Mouse (Mus musculus): ENCODE results near the gene Creb3l2. TPM values are rescaled to one million over a fixed set of nuclear protein-coding genes. Genes with fewer than 3 reads are reported as not detected.
A peak's percentile ranks its signal among the peaks of the same experiment; 100 is the strongest.

Creb3l2 gene
- polyA plus RNA-seq, 1 experiment: 8.8 TPM

DNA sequence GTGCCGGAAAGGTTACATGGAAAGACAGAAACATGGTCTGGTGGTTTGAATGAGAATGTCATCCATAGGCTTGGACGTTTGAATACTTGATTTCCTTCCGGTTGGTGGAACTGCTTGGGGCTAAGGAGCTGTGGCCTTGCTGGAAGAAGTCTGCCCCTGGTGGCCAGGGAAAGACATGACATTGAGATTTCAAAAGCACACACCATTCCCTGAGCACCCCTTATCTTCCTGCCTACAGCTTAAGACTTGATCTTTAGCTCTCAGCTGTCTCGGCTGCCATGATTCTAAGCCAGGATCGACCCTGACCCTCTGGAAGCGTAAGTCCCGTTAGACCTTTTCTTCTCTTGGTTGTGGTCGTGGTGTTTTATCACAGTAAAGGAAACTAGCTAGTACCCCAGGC, 77.6 kb downstream of the Creb3l2 start:
- H3K36me3 ChIP-seq (ENCODE audit: control insufficient read depth, insufficient read depth): peaks cover 11% of the 10 kb centered on the region
- no peaks in the 10 kb centered on the region for H3K27me3 ChIP-seq (ENCODE audit: control insufficient read depth, insufficient read depth, insufficient read length)
- no peak overlapping the region for H3ac ChIP-seq (ENCODE audit: control insufficient read depth, insufficient read length, low read depth)
- TF ChIP-seq FOSL1 (IDR thresholded peaks at IDR 0.05; ENCODE audit: insufficient read depth, low read length, poor library complexity, severe bottlenecking): no peak
- TF ChIP-seq MAX (IDR thresholded peaks at IDR 0.05): no peak
- no peak for TF ChIP-seq CEBPB (IDR thresholded peaks at IDR 0.05; ENCODE audit: low read depth)
- TF ChIP-seq MYOD1 (IDR thresholded peaks at IDR 0.05; ENCODE audit: control insufficient read depth, insufficient read length, low read depth): no peak
- no peak for TF ChIP-seq CTCF (IDR thresholded peaks at IDR 0.05; ENCODE audit: control insufficient read depth, insufficient read depth, insufficient read length)
- no peak for TF ChIP-seq USF1 (IDR thresholded peaks at IDR 0.05; ENCODE audit: low read depth)
- TF ChIP-seq MYOG (IDR thresholded peaks at IDR 0.05; ENCODE audit: control insufficient read depth, extremely low read depth, insufficient read length): no peak
- H3K79me2 ChIP-seq (ENCODE audit: control insufficient read depth, insufficient read depth): no peaks in the 10 kb centered on the region
- no peaks in the 10 kb centered on the region for H3K79me3 ChIP-seq (ENCODE audit: low read depth)
- H3K4me3 ChIP-seq (ENCODE audit: insufficient read depth, poor library complexity, severe bottlenecking): no peak overlapping the region

DNA sequence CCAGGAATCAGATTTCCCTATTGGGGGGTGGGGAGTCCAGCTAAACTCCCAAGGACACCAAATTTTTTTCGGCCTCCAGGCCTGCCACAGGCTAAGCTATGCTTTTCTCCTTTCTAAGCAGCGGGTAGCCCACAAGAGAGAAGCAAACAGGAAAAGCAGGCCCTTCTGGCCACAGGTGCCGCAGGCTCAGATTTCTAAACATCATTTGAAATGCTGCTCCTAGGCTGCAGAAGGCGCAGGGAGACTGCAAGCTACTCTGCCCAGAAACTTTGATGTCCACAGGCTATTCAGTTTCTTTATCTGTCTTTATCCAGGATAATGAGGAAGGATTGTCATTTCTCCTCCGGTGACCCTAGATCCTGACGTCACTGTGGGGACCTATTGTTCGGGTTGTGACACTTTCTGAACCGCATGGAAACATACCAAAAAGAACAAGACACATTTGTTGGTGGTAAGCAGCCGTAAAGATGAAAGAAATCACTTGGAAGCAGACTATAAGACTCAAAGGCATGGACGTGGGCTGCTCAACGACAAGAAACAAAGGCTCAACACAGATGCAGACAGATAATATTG, 81.0 kb downstream of the Creb3l2 start:
- H3ac ChIP-seq (ENCODE audit: control insufficient read depth, insufficient read length, low read depth): no peak overlapping the region
- no peak overlapping the region for H3K4me3 ChIP-seq (ENCODE audit: insufficient read depth, poor library complexity, severe bottlenecking)
- H3K27me3 ChIP-seq (ENCODE audit: control insufficient read depth, insufficient read depth, insufficient read length): no peaks in the 10 kb centered on the region
- peaks cover 11% of the 10 kb centered on the region for H3K36me3 ChIP-seq (ENCODE audit: control insufficient read depth, insufficient read depth)
- no peaks in the 10 kb centered on the region for H3K79me2 ChIP-seq (ENCODE audit: control insufficient read depth, insufficient read depth)
- TF ChIP-seq FOSL1 (IDR thresholded peaks at IDR 0.05; ENCODE audit: insufficient read depth, low read length, poor library complexity, severe bottlenecking): no peak
- no peak for TF ChIP-seq CTCF (IDR thresholded peaks at IDR 0.05; ENCODE audit: control insufficient read depth, insufficient read depth, insufficient read length)
- TF ChIP-seq USF1 (IDR thresholded peaks at IDR 0.05; ENCODE audit: low read depth): no peak
- no peak for TF ChIP-seq MAX (IDR thresholded peaks at IDR 0.05)
- no peak for TF ChIP-seq MYOD1 (IDR thresholded peaks at IDR 0.05; ENCODE audit: control insufficient read depth, insufficient read length, low read depth)
- no peak for TF ChIP-seq CEBPB (IDR thresholded peaks at IDR 0.05; ENCODE audit: low read depth)
- TF ChIP-seq MYOG (IDR thresholded peaks at IDR 0.05; ENCODE audit: control insufficient read depth, extremely low read depth, insufficient read length): no peak
- no peaks in the 10 kb centered on the region for H3K79me3 ChIP-seq (ENCODE audit: low read depth)

DNA sequence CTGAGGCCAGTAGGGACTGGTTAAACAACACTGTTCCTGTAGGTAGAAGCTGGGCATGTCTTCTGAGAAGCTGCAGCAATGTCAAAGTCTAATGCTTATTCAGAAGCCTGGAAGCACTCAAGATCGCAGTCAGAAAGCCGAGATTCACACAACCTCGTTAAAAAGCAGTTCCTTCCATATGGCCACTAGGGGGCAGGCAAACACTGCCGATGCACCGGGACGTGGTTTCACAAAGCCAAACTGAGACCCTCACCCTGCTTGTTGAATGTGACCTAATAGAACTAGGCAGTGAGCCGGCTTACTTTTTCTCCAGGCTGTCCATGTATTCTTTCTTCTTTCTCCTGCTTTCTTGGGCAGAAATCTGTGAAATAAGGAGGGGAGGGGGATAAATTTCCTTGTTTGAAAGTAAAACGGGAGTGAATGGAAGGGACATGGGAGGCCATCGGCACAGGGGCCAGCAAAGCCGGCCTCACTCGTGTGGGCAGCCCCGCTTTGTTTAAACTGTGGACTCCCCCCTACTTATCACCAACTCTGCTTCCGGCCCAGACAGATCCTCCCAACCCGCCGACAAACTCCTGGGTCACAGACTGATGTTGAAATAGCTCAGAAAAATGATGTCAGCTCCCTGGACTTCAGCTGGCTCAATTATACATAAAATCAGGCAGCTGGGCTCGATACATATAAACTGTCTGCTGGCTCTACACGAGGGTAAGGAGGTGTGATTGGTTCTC, 87.3 kb downstream of the Creb3l2 start:
- Histone ChIP-seq H3K36me3 (ENCODE audit: control insufficient read depth, insufficient read depth) (peaks cover 11% of the 10 kb centered on the region), H3K79me2 (ENCODE audit: control insufficient read depth, insufficient read depth) (no peaks in the 10 kb centered on the region), H3K79me3 (ENCODE audit: low read depth) (no peaks in the 10 kb centered on the region), H3K27me3 (ENCODE audit: control insufficient read depth, insufficient read depth, insufficient read length) (no peaks in the 10 kb centered on the region), H3ac (ENCODE audit: control insufficient read depth, insufficient read length, low read depth) (peak overlapping the region; percentile 39), H3K4me3 (ENCODE audit: insufficient read depth, poor library complexity, severe bottlenecking) (no peak overlapping the region)
- TF ChIP-seq CEBPB (IDR thresholded peaks at IDR 0.05; ENCODE audit: low read depth) (peak; percentile 35), MAX (IDR thresholded peaks at IDR 0.05) (no peak), FOSL1 (IDR thresholded peaks at IDR 0.05; ENCODE audit: insufficient read depth, low read length, poor library complexity, severe bottlenecking) (no peak), MYOD1 (IDR thresholded peaks at IDR 0.05; ENCODE audit: control insufficient read depth, insufficient read length, low read depth) (no peak), USF1 (IDR thresholded peaks at IDR 0.05; ENCODE audit: low read depth) (no peak), CTCF (IDR thresholded peaks at IDR 0.05; ENCODE audit: control insufficient read depth, insufficient read depth, insufficient read length) (peak; percentile 87), MYOG (IDR thresholded peaks at IDR 0.05; ENCODE audit: control insufficient read depth, extremely low read depth, insufficient read length) (no peak)

DNA sequence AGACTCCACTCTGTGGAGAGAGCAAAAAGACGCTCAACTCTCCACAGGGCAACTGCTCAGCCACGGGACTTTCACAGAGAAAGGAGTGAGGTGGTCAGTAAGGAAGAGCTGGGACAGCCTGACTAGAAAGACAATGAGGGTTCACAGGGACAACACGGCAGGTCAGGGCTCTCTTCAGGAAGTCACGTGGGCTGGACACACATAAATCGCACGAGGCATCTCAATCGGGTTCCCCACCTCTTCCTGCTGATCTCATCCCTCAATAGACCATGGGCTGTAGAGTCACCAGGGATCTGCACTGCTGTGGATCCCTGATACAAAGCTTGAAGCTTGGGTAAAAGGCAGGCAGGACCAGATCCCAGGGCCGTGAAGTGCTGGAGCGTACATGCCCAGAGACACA, 88.3 kb downstream of the Creb3l2 start:
- no peaks in the 10 kb centered on the region for H3K27me3 ChIP-seq (ENCODE audit: control insufficient read depth, insufficient read depth, insufficient read length)
- H3K79me2 ChIP-seq (ENCODE audit: control insufficient read depth, insufficient read depth): no peaks in the 10 kb centered on the region
- TF ChIP-seq CTCF (IDR thresholded peaks at IDR 0.05; ENCODE audit: control insufficient read depth, insufficient read depth, insufficient read length) (no peak), MYOD1 (IDR thresholded peaks at IDR 0.05; ENCODE audit: control insufficient read depth, insufficient read length, low read depth) (no peak), USF1 (IDR thresholded peaks at IDR 0.05; ENCODE audit: low read depth) (no peak), MYOG (IDR thresholded peaks at IDR 0.05; ENCODE audit: control insufficient read depth, extremely low read depth, insufficient read length) (no peak), FOSL1 (IDR thresholded peaks at IDR 0.05; ENCODE audit: insufficient read depth, low read length, poor library complexity, severe bottlenecking) (no peak), CEBPB (IDR thresholded peaks at IDR 0.05; ENCODE audit: low read depth) (no peak), MAX (IDR thresholded peaks at IDR 0.05) (no peak)
- H3K79me3 ChIP-seq (ENCODE audit: low read depth): no peaks in the 10 kb centered on the region
- H3K36me3 ChIP-seq (ENCODE audit: control insufficient read depth, insufficient read depth): peaks cover 11% of the 10 kb centered on the region
- no peak overlapping the region for H3ac ChIP-seq (ENCODE audit: control insufficient read depth, insufficient read length, low read depth)
- H3K4me3 ChIP-seq (ENCODE audit: insufficient read depth, poor library complexity, severe bottlenecking): no peak overlapping the region

DNA sequence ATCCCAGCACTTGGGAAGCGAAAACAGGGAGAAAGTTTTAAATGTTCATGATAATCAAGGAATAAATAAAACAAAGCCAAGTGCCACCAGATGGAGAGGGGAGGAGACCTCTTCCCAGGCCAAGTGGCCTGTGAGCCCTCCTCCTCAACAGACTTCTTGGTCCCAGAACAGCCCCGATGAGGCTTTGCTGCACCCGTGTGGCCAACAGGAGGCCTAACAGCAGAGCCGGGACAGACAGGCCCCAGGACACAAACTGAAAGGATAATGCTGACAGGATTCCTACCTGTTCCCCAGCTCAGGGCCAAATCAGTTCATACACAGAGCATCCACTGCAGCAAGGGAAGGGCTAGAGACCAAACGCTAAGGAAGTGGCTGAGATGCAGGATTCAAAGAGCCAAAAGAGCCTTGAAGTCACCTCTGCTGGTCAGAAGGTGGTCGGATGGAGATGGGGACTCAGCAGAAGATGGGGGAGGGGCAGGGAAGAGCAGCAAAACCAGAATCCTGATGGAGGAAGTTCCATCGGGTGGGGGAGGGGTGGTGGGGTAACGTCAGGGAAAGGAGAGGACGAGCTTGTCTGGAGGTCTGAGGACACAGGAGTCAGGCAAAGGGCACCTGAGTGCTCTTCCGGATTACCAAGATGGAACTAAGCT, 90.1 kb downstream of the Creb3l2 start:
- no peaks in the 10 kb centered on the region for H3K79me3 ChIP-seq (ENCODE audit: low read depth)
- H3K4me3 ChIP-seq (ENCODE audit: insufficient read depth, poor library complexity, severe bottlenecking): no peak overlapping the region

More for the DNA sequence above, 90.1 kb downstream of the Creb3l2 start:
- no peaks in the 10 kb centered on the region for H3K79me2 ChIP-seq (ENCODE audit: control insufficient read depth, insufficient read depth)
- H3K36me3 ChIP-seq (ENCODE audit: control insufficient read depth, insufficient read depth): peaks cover 16% of the 10 kb centered on the region
- no peaks in the 10 kb centered on the region for H3K27me3 ChIP-seq (ENCODE audit: control insufficient read depth, insufficient read depth, insufficient read length)
- TF ChIP-seq MAX (IDR thresholded peaks at IDR 0.05): no peak
- peak; percentile 81 for TF ChIP-seq CTCF (IDR thresholded peaks at IDR 0.05; ENCODE audit: control insufficient read depth, insufficient read depth, insufficient read length)
- H3ac ChIP-seq (ENCODE audit: control insufficient read depth, insufficient read length, low read depth): no peak overlapping the region
